Comparison of ENCODE assay signal across 8 mouse cellular contexts in genomic region chr15:7129944-7130287, GRCm38 (mm10). TPM values are rescaled to one million over a fixed set of nuclear protein-coding genes. Genes with fewer than 3 reads are reported as not detected.
DNase-seq lines count a peak whose midpoint lies in the region; ATAC-seq and TF ChIP-seq lines count a peak whose summit lies in the region.

No protein-coding gene starts in this region.

- H3K9ac ChIP-seq in forebrain, embryonic 15.5 days (replicated peaks), result peak overlapping the region; percentile 75
- peak overlapping the region; percentile 68 for H3K9ac ChIP-seq in liver, embryonic 13.5 days

- H3K4me3 ChIP-seq in erythroblast, embryonic 14.5 days (replicated peaks), result peak overlapping the region; percentile 57
- peak overlapping the region; percentile 53 for H3K4me3 ChIP-seq in C2C12 (ENCODE audit: insufficient read depth, poor library complexity, severe bottlenecking)
- H3K4me3 ChIP-seq in forebrain, embryonic 15.5 days, result peak overlapping the region; percentile 67
- H3K4me3 ChIP-seq in liver, embryonic 13.5 days (replicated peaks), result peak overlapping the region; percentile 67

- peak overlapping the region; percentile 86; the same call in 1 of the 2 replicates for H3K27ac ChIP-seq in forebrain, embryonic 15.5 days (replicated peaks)
- peak overlapping the region; percentile 53 for H3K27ac ChIP-seq in liver, embryonic 13.5 days

- TF ChIP-seq CTCF in C2C12 (IDR thresholded peaks at IDR 0.05; ENCODE audit: control insufficient read depth, insufficient read depth, insufficient read length), result no peak

- no peak for DNase-seq in liver, embryonic 13.5 days
- DNase-seq in urinary bladder, postnatal 4 days (ENCODE audit: low spot score in 2 of 2), result no peak
- no peak for DNase-seq in yolk sac, embryonic 10.5 days (ENCODE audit: low spot score)
- no peak for DNase-seq in right cerebral cortex, adult 18-20 months

- H3K4me1 ChIP-seq in erythroblast, embryonic 14.5 days (ENCODE audit: control insufficient read depth), result no peaks in the 10 kb centered on the region
- H3K4me1 ChIP-seq in forebrain, embryonic 15.5 days, result peaks cover 26% of the 10 kb centered on the region
- H3K4me1 ChIP-seq in liver, embryonic 13.5 days (replicated peaks), result peaks cover 13% of the 10 kb centered on the region

- no peaks in the 10 kb centered on the region; the same call in 1 of the 2 replicates for H3K36me3 ChIP-seq in erythroblast, embryonic 14.5 days (ENCODE audit: control insufficient read depth)
- H3K36me3 ChIP-seq in C2C12 (ENCODE audit: control insufficient read depth, insufficient read depth), result no peaks in the 10 kb centered on the region
- no peaks in the 10 kb centered on the region for H3K36me3 ChIP-seq in forebrain, embryonic 15.5 days
- H3K36me3 ChIP-seq in liver, embryonic 13.5 days, result no peaks in the 10 kb centered on the region

- H3K4me2 ChIP-seq in forebrain, embryonic 15.5 days (replicated peaks), result peak overlapping the region; percentile 97
- H3K4me2 ChIP-seq in liver, embryonic 13.5 days, result peak overlapping the region; percentile 69

- peak overlapping the region; percentile 92 for H3ac ChIP-seq in C2C12 (ENCODE audit: control insufficient read depth, insufficient read length, low read depth)

- H3K79me2 ChIP-seq in C2C12 (ENCODE audit: control insufficient read depth, insufficient read depth), result no peaks in the 10 kb centered on the region

- no peak for ATAC-seq in erythroblast, adult 5-6 weeks (replicated peaks; ENCODE audit: low FRiP score, poor library complexity, severe bottlenecking)
- ATAC-seq in forebrain, embryonic 15.5 days (replicated peaks), result no peak
- ATAC-seq in liver, embryonic 13.5 days (ENCODE audit: low read depth), result no peak

- peaks cover 49% of the 10 kb centered on the region for H3K27me3 ChIP-seq in erythroblast, embryonic 14.5 days (ENCODE audit: control insufficient read depth)
- H3K27me3 ChIP-seq in C2C12 (ENCODE audit: control insufficient read depth, insufficient read depth, insufficient read length), result no peaks in the 10 kb centered on the region
- H3K27me3 ChIP-seq in forebrain, embryonic 15.5 days, result no peaks in the 10 kb centered on the region
- H3K27me3 ChIP-seq in liver, embryonic 13.5 days, result peaks cover 59% of the 10 kb centered on the region

- under 1% methylated on average over 16 of the region's 16 CpGs for WGBS in forebrain, embryonic 15.5 days
- WGBS in liver, embryonic 13.5 days (ENCODE audit: insufficient replicate concordance), result under 1% methylated on average over 16 of the region's 16 CpGs

- H3K9me3 ChIP-seq in erythroblast, embryonic 14.5 days (ENCODE audit: control insufficient read depth, low read length), result no peaks in the 10 kb centered on the region
- no peaks in the 10 kb centered on the region for H3K9me3 ChIP-seq in forebrain, embryonic 15.5 days
- H3K9me3 ChIP-seq in liver, embryonic 13.5 days (replicated peaks), result no peaks in the 10 kb centered on the region

- peaks cover 2% of the 10 kb centered on the region for H3K79me3 ChIP-seq in C2C12 (ENCODE audit: low read depth)

TF ChIP-seq in C2C12, 6 proteins besides CTCF, POLR2A, EP300 and RAD21:
- TF ChIP-seq MYOD1 (IDR thresholded peaks at IDR 0.05; ENCODE audit: control insufficient read depth, insufficient read length, low read depth) (no peak), MAX (IDR thresholded peaks at IDR 0.05) (peak; percentile 73)

RNA-seq across cellular contexts. Expression of gene Lifr, which starts 39.5 kb away (rescaled TPM):
- polyA plus RNA-seq in erythroblast, embryonic 14.5 days (2012), result not detected in 2 replicates
- 0.19 and 2.3 TPM in 2 replicates for total RNA-seq in erythroblast, adult 5-6 weeks (2015; ENCODE audit: low replicate concordance)
- 0.60 and 0.70 TPM in 2 replicates for total RNA-seq in erythroblast, adult 5-6 weeks (2017; ENCODE audit: low replicate concordance)
- polyA plus RNA-seq in C2C12 (2012; fragmentation: generic; extraction: Trizol), result 15.2 TPM
- 7.6 and 8.1 TPM in 2 replicates for polyA plus RNA-seq in forebrain, embryonic 15.5 days (2015; fragmentation: Nextera tagmentation; extraction: Ambion mirVana)
- 20.5 and 24.9 TPM in 2 replicates for polyA plus RNA-seq in liver, embryonic 13.5 days (2015; fragmentation: Nextera tagmentation; extraction: Ambion mirVana)
